In the genomic region with DNA sequence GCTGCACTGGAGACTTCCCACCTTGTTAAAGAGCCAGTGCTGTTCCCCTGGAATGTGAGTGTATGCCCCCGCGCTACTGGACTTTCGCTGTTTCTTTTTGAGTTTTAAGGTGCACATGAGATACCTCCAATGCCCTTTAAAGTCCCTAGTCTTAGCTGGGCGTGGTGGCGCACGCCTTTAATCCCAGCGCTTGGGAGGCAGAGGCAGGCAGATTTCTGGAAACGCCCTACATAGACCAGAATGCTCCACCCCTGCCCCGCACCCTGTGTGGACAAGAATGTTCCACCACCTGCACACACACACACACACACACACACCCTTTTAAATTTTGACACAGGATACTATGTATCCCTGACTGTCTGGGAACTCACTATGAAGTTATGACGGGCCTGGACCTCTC, we compare ENCODE assay signal across 14 mouse cellular contexts.
"Had no signal": no experiment of that assay in that cellular context is flagged by ENCODE, and none has a peak within 500 bp of the region (broad histone marks: within the 10 kb centered on the region; RNA-seq: fewer than 3 reads in every experiment).

No protein-coding gene starts in this region.

- H3K4me2 ChIP-seq: lung, embryonic 15.5 days; midbrain, embryonic 11.5 days; midbrain, embryonic 13.5 days; midbrain, embryonic 15.5 days; neural tube, embryonic 12.5 days had no signal

- ATAC-seq: liver, postnatal 0 days; midbrain, embryonic 13.5 days; midbrain, embryonic 15.5 days had no signal

- H3K27ac ChIP-seq: lung, embryonic 15.5 days; macrophage; midbrain, embryonic 13.5 days; midbrain, embryonic 15.5 days; neural tube, embryonic 12.5 days had no signal

- H3K27me3 ChIP-seq: lung, embryonic 15.5 days; midbrain, embryonic 13.5 days; midbrain, embryonic 15.5 days; neural tube, embryonic 12.5 days had no signal

- H3K9me3 ChIP-seq: lung, embryonic 15.5 days; midbrain, embryonic 13.5 days; midbrain, embryonic 15.5 days; neural tube, embryonic 12.5 days had no signal

- H3K9ac ChIP-seq: liver, postnatal 0 days; lung, embryonic 15.5 days; midbrain, embryonic 13.5 days; midbrain, embryonic 15.5 days; neural tube, embryonic 12.5 days had no signal

- DNase-seq: liver, postnatal 0 days; lung, adult 2 months; lung, postnatal 14 days; right cerebral cortex, postnatal 14 days; thymus, adult 18-20 months; thymus, postnatal 14 days; thymus, postnatal 36 days had no signal

- H3K36me3 ChIP-seq: lung, embryonic 15.5 days; midbrain, embryonic 13.5 days; midbrain, embryonic 15.5 days; neural tube, embryonic 12.5 days had no signal

- H3K4me3 ChIP-seq: lung, embryonic 15.5 days; megakaryocyte, embryonic 14.5 days; midbrain, embryonic 13.5 days; midbrain, embryonic 15.5 days; neural tube, embryonic 12.5 days had no signal

- H3K4me1 ChIP-seq: midbrain, embryonic 13.5 days; midbrain, embryonic 15.5 days; neural tube, embryonic 12.5 days had no signal
